ENCODE assay signal across 19 mouse cellular contexts in the genomic region with DNA sequence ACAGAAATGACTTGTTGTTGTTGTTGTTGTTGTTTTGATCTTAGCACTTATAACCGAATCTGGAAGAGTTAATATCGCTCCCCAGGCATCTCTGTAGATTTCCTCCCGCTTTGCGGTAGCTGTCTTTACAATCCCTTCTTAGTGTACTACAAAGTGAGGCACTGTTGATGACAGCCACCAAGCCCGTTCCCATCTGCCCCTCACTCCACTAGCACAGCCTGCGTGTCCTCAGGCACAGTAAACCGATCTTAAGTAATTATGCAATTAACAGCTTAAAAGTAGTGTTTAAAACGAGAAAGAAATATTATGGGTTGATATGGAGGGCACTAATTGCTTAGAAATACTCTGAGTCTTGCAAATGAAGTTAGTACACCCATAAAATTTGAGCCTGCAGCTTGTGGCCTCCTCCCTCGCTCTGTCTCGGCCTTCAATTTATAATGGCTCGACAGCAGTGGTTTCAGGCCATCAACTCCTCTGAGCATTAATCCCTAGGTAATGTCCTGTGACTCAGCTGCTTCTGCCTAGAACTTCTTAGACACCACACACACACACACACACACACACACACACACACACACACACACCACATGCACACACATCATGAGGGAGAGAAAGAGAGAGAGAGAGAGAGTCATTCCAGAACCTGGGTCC. TPM values are rescaled to one million over a fixed set of nuclear protein-coding genes. Genes with fewer than 3 reads are reported as not detected.
A peak's percentile ranks its signal among the peaks of the same experiment; 100 is the strongest.
DNase-seq lines count a peak whose midpoint lies in the region; ATAC-seq and TF ChIP-seq lines count a peak whose summit lies in the region.
"Had no signal": no experiment of that assay in that cellular context is flagged by ENCODE, and none has a peak within 500 bp of the region (broad histone marks: within the 10 kb centered on the region; RNA-seq: fewer than 3 reads in every experiment).

No protein-coding gene starts in this region.

- no peak overlapping the region for H3K9ac ChIP-seq in hindbrain, embryonic 14.5 days
- H3K9ac ChIP-seq in hindbrain, embryonic 16.5 days (ENCODE audit: low read depth, low read length): no peak overlapping the region
- H3K9ac ChIP-seq in kidney, postnatal 0 days (ENCODE audit: low read depth, low read length): no peak overlapping the region
- no peak overlapping the region for H3K9ac ChIP-seq in forebrain, embryonic 11.5 days (ENCODE audit: low read length)
- H3K9ac ChIP-seq: embryonic facial prominence, embryonic 12.5 days; forebrain, embryonic 12.5 days; heart, embryonic 13.5 days; hindbrain, embryonic 15.5 days had no signal

- DNase-seq in hindbrain, embryonic 14.5 days (ENCODE audit: low spot score): no peak
- DNase-seq in kidney, postnatal 0 days (ENCODE audit: low spot score): peak; percentile 76
- no peak for DNase-seq in kidney, postnatal 36 days
- peak; percentile 21 for DNase-seq in brain, embryonic 14.5 days (ENCODE audit: low read depth)
- DNase-seq in forelimb bud, embryonic 11.5 days (ENCODE audit: low read depth, low spot score): peak; percentile 11
- DNase-seq in forebrain, embryonic 11.5 days (ENCODE audit: low spot score): no peak
- DNase-seq: adrenal gland, adult 2 months; adrenal gland, postnatal 25 days; cerebellum, adult 2 months; cerebellum, postnatal 10 days; embryo, embryonic 11 days; gastrocnemius, postnatal 36 days; heart, adult 11 months; heart, postnatal 36 days had no signal

- no peak overlapping the region for H3K4me2 ChIP-seq in hindbrain, embryonic 14.5 days (replicated peaks)
- H3K4me2 ChIP-seq in hindbrain, embryonic 16.5 days (ENCODE audit: low read length): no peak overlapping the region
- no peak overlapping the region for H3K4me2 ChIP-seq in kidney, postnatal 0 days (ENCODE audit: low read length)
- H3K4me2 ChIP-seq in forebrain, embryonic 11.5 days (ENCODE audit: low read depth, low read length, severe bottlenecking): no peak overlapping the region
- H3K4me2 ChIP-seq: embryonic facial prominence, embryonic 12.5 days; forebrain, embryonic 12.5 days; heart, embryonic 13.5 days; hindbrain, embryonic 15.5 days had no signal

- WGBS in hindbrain, embryonic 14.5 days: 80% methylated on average over 11 of the region's 11 CpGs
- WGBS in hindbrain, embryonic 16.5 days: 79% methylated on average over 11 of the region's 11 CpGs
- WGBS in kidney, postnatal 0 days: 26% methylated on average over 11 of the region's 11 CpGs
- WGBS in forebrain, embryonic 11.5 days: 85% methylated on average over 11 of the region's 11 CpGs

- no peak for TF ChIP-seq CTCF in kidney, postnatal 0 days (IDR thresholded peaks at IDR 0.05; ENCODE audit: low read depth)
- no peak for TF ChIP-seq CTCF in brain, embryonic 14.5 days (IDR thresholded peaks at IDR 0.05; ENCODE audit: borderline replicate concordance, extremely low read depth, insufficient read depth, insufficient read length)

- TF ChIP-seq POLR2A in brain, embryonic 14.5 days (IDR thresholded peaks at IDR 0.05; ENCODE audit: borderline replicate concordance, extremely low read depth, insufficient read depth, insufficient read length, poor library complexity, severe bottlenecking): no peak

- H3K36me3 ChIP-seq in hindbrain, embryonic 14.5 days (replicated peaks; ENCODE audit: control insufficient read depth, insufficient read depth): no peaks in the 10 kb centered on the region
- no peaks in the 10 kb centered on the region for H3K36me3 ChIP-seq in hindbrain, embryonic 16.5 days (ENCODE audit: control insufficient read depth, insufficient read depth, low read length)
- no peaks in the 10 kb centered on the region for H3K36me3 ChIP-seq in kidney, postnatal 0 days (ENCODE audit: insufficient read depth, low read length)
- no peaks in the 10 kb centered on the region for H3K36me3 ChIP-seq in forebrain, embryonic 11.5 days (ENCODE audit: control insufficient read depth, insufficient read depth, low read length)
- H3K36me3 ChIP-seq: embryonic facial prominence, embryonic 12.5 days; forebrain, embryonic 12.5 days; heart, embryonic 13.5 days; hindbrain, embryonic 15.5 days had no signal

- H3K4me3 ChIP-seq in hindbrain, embryonic 14.5 days (replicated peaks; ENCODE audit: low read length): no peak overlapping the region
- H3K4me3 ChIP-seq in hindbrain, embryonic 16.5 days (ENCODE audit: low read length): no peak overlapping the region
- H3K4me3 ChIP-seq in kidney, postnatal 0 days (replicated peaks; ENCODE audit: low read depth, low read length): no peak overlapping the region
- no peak overlapping the region for H3K4me3 ChIP-seq in forebrain, embryonic 11.5 days (ENCODE audit: low read depth, low read length)
- H3K4me3 ChIP-seq: embryonic facial prominence, embryonic 12.5 days; forebrain, embryonic 12.5 days; heart, embryonic 13.5 days; hindbrain, embryonic 15.5 days had no signal

- H3K9me3 ChIP-seq in hindbrain, embryonic 14.5 days (ENCODE audit: control insufficient read depth, low read length): no peaks in the 10 kb centered on the region
- no peaks in the 10 kb centered on the region for H3K9me3 ChIP-seq in hindbrain, embryonic 16.5 days (ENCODE audit: control insufficient read depth, low read length)
- no peaks in the 10 kb centered on the region for H3K9me3 ChIP-seq in kidney, postnatal 0 days (replicated peaks; ENCODE audit: low read length)
- no peaks in the 10 kb centered on the region for H3K9me3 ChIP-seq in forebrain, embryonic 11.5 days (ENCODE audit: control insufficient read depth, low read length)
- H3K9me3 ChIP-seq: embryonic facial prominence, embryonic 12.5 days; forebrain, embryonic 12.5 days; heart, embryonic 13.5 days; hindbrain, embryonic 15.5 days had no signal

- H3K27ac ChIP-seq in hindbrain, embryonic 14.5 days: no peak overlapping the region
- H3K27ac ChIP-seq in hindbrain, embryonic 16.5 days (ENCODE audit: low read depth, low read length): no peak overlapping the region
- H3K27ac ChIP-seq in kidney, postnatal 0 days: no peak overlapping the region
- no peak overlapping the region for H3K27ac ChIP-seq in forebrain, embryonic 11.5 days (ENCODE audit: low read depth, low read length)
- H3K27ac ChIP-seq: embryonic facial prominence, embryonic 12.5 days; forebrain, embryonic 12.5 days; heart, embryonic 13.5 days; hindbrain, embryonic 15.5 days had no signal

- ATAC-seq in hindbrain, embryonic 14.5 days (ENCODE audit: low FRiP score): 0 out of 2 replicates have a peak, but pooled peaks have one; percentile 62
- ATAC-seq in hindbrain, embryonic 16.5 days: no peak
- ATAC-seq in kidney, postnatal 0 days (replicated peaks; ENCODE audit: low FRiP score, low read depth): peak; percentile 54; the same call in 1 of the 2 replicates
- ATAC-seq in forebrain, embryonic 11.5 days (replicated peaks; ENCODE audit: low FRiP score): no peak

- H3K4me1 ChIP-seq in hindbrain, embryonic 14.5 days (replicated peaks; ENCODE audit: control insufficient read depth, insufficient read depth, low read length): no peaks in the 10 kb centered on the region
- no peaks in the 10 kb centered on the region for H3K4me1 ChIP-seq in hindbrain, embryonic 16.5 days (ENCODE audit: control insufficient read depth, insufficient read depth, low read depth, low read length)
- H3K4me1 ChIP-seq in kidney, postnatal 0 days (replicated peaks; ENCODE audit: insufficient read depth, low read length): no peaks in the 10 kb centered on the region
- H3K4me1 ChIP-seq in forebrain, embryonic 11.5 days (replicated peaks; ENCODE audit: control insufficient read depth, insufficient read depth, low read length): no peaks in the 10 kb centered on the region
- H3K4me1 ChIP-seq: embryonic facial prominence, embryonic 12.5 days; forebrain, embryonic 12.5 days; heart, embryonic 13.5 days; hindbrain, embryonic 15.5 days had no signal

- H3K27me3 ChIP-seq in hindbrain, embryonic 14.5 days (ENCODE audit: control insufficient read depth, insufficient read depth, low read length): no peaks in the 10 kb centered on the region
- no peaks in the 10 kb centered on the region for H3K27me3 ChIP-seq in hindbrain, embryonic 16.5 days (replicated peaks; ENCODE audit: control insufficient read depth, insufficient read depth, low read length)
- no peaks in the 10 kb centered on the region for H3K27me3 ChIP-seq in kidney, postnatal 0 days (ENCODE audit: insufficient read depth, low read length)
- no peaks in the 10 kb centered on the region for H3K27me3 ChIP-seq in forebrain, embryonic 11.5 days (ENCODE audit: control insufficient read depth, insufficient read depth, low read length)
- H3K27me3 ChIP-seq: embryonic facial prominence, embryonic 12.5 days; forebrain, embryonic 12.5 days; heart, embryonic 13.5 days; hindbrain, embryonic 15.5 days had no signal

RNA-seq across cellular contexts. Expression of gene Samsn1, which starts 46.3 kb away (rescaled TPM):
- polyA plus RNA-seq in hindbrain, embryonic 14.5 days (2014; fragmentation: Nextera tagmentation; extraction: Ambion mirVana): 1.1 and 1.2 TPM in 2 replicates
- 1.4 and 1.6 TPM in 2 replicates for polyA plus RNA-seq in hindbrain, embryonic 16.5 days (2015; fragmentation: Nextera tagmentation; extraction: Ambion mirVana)
- polyA plus RNA-seq in kidney, postnatal 0 days (2015; fragmentation: Nextera tagmentation; extraction: Ambion mirVana): 1.6 and 1.9 TPM in 2 replicates
- polyA plus RNA-seq in brain, embryonic 14.5 days (2012; rRNA removed): 0.74 and 1.0 TPM in 2 replicates
- 1.4 and 1.9 TPM in 2 replicates for polyA plus RNA-seq in forebrain, embryonic 11.5 days (2014; fragmentation: Nextera tagmentation; extraction: Ambion mirVana)

Comparison
In these comparisons a context has a peak if more than half of its experiments do, and no peak if none do; other contexts are left out.
1. ATAC-seq: peak in hindbrain, embryonic 14.5 days (single experiment) and kidney, postnatal 0 days (single experiment); none in hindbrain, embryonic 16.5 days (single experiment) and forebrain, embryonic 11.5 days (single experiment).
2. DNase-seq: peak in kidney, postnatal 0 days (single experiment), brain, embryonic 14.5 days (single experiment) and forelimb bud, embryonic 11.5 days (single experiment); none in hindbrain, embryonic 14.5 days (single experiment), kidney, postnatal 36 days (0 of 2) and forebrain, embryonic 11.5 days (single experiment).